Mouse (Mus musculus): ENCODE data around the gene Srsx.
"Not testable (repeated sequence)": the region's sequence is repeated elsewhere in the genome, so short reads cannot be mapped to it uniquely, and the experiment has no call there.

Srsx gene

DNA sequence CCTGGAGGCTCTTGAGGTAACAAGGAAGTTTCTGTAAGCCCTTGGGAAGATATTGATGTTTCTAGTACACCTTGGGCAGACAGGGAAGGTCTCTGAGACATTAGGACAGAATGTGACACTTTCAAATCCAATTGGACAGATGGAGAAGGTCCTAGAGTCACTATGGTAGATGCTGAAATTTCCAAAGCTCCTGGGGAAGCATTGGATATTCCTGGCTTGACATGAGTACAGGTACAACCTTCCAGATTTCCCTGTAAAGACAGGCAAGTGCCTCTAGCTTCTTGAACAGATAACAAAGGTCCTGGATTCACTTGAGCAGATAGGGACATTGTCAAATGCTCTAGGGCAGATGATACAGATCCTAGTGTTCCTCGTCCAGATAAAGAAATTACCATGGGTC is at the start of gene Srsx:
TSS of gene Srsx (minus strand) at position 101 of the 400 bp plus-strand sequence.
- not testable (repeated sequence) for DNase-seq (ENCODE audit: low spot score in 2 of 2)

DNA sequence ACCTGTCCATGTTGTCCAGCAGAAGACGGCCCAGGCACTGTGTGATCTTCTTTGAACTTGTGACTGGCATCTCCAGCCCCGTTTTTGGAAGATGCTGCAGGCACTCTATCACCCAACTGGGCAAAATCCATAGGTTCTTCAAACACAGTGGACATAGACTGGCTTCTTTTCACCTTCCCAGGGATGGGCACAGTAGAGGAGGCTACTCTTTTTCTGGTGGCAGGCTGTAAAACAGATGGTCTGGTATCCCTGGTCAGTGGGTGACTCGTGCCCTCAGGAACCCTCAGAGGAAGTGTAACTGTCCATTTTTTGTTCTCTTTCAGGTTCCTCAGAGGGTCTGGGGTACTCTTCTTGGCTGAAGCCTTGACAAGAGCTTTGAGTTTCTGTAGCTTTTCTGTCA is 24.5 kb upstream of the Srsx start, which contains the start of gene Gm17577:
TSS of gene Gm17577 (minus strand) at position 101 of the 400 bp plus-strand sequence.
- DNase-seq (ENCODE audit: low spot score in 2 of 2): not testable (repeated sequence)

All from left cerebral cortex, adult 9 months (tissue).